Mouse (Mus musculus) thymus, postnatal 10 days (tissue): ENCODE results near the gene Tmem251.

Source experiments
- DNase-seq, 2 experiments: peaks; one replicate each; pipeline ENCODE4 v3.0.0; 2021; ENCODE audit warnings: low spot score in 2 of 2

Gene Tmem251

DNA sequence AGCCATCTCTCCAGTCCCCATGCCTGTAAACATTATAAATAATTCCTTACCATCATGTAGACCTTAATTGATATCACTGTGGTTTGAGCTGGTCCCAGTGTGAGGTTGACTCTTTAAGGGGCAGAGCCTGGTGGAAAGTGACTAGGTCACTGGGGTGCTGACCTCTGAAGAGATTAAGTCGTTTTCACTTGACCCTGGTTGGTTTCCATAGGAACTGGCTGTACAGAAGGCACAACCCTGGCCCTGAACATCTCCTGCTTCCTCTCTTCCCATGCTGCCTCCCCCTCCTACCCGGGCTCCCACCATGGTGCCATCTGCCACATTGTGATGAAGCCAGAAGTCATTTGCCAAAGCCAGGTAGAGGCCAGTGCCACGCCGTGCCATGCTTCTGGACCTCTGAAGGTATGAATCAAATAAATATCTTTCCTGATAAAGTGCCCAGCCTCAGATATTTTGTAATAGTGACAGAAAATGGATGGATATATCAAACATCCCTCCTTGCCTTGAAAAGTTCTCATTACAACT lies 32.6 kb upstream of the Tmem251 start:
- DNase-seq: no peak

DNA sequence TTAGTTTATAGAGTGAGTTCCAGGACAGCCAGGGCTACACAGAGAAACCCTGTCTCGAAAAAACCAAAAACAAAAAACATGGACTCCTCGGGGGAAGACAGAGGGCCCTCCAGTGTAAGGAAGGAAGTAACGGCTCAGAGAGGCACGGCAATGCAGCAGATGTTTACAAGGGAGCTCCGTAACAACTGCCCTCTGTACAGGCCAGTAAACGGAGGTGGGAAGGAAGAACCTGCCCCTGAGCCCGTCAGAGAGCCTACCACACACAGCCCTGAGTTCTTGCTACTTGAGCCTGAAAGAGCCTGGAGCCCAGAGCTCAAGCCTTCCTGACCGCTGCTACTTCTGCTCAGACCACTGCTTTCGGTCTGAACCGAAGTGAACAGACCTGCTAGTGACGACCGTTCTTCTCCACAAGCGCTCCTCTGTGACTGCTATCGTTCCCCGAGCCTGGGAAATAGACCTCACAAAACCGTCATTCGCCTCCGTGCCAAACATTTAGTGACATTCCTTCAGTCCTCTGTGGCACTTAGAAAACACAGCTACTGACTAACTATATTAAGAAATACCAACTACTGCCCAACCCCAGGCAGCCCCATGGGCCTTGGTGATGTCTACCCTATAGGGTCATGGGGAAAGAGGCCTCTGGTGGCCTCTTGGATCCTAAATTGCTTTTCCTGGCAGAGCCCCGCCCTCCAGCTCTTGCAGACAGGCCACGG lies 30.3 kb upstream of the Tmem251 start:
- DNase-seq: no peak

DNA sequence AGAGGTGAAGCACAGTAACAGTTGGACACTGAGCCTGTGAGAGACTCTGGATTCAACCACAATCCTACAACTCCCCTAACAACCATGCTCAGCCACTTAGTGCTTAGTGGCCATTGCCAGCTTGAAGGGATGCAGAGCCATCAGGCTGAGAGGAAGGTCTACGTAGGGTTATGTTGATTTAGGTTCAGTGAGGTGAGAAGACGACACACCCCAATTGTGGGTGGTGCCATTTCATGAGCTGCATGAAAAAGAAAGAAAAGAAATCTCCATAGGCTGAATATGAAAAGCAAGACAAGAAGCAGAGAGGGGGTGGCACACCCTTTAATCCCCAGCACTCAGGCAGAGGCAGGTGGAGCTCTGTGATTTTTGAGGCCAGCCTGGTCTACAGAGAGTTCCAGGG lies 29.4 kb upstream of the Tmem251 start:
- no peak for DNase-seq

DNA sequence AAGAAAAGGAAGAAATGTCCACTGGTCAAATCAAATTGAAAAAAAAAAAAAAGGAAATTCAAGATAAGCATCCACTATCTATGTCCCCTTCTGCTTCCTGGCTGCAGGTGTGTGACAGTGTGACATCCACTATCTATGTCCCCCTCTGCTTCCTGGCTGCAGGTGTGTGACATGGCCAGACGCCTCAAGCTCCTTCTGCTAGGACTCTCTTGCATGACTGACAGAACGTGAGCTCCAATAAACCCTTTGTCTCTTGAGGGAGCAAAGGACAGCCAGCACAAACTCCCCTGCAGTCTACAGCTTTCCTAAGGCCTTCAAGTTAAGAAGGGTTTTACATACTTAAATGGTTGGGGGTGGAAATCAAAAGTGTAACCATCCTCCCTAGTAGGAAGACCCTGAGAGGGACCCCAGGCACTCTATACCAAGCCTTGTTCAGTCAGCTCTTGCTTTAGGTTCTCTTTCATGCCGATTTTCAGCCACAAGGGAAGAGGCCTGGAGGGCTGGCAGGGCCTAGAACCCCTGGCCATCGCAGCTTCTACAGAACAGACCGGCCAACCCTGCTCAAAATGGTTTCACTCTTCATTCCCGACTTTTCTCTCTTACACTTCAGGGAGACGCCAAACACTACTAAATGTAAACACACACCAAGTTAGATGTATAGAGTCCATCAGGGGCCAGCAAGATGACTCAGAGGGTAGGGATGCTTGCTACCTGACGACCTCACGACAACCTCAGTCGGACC lies 28.7 kb upstream of the Tmem251 start:
- no peak for DNase-seq

DNA sequence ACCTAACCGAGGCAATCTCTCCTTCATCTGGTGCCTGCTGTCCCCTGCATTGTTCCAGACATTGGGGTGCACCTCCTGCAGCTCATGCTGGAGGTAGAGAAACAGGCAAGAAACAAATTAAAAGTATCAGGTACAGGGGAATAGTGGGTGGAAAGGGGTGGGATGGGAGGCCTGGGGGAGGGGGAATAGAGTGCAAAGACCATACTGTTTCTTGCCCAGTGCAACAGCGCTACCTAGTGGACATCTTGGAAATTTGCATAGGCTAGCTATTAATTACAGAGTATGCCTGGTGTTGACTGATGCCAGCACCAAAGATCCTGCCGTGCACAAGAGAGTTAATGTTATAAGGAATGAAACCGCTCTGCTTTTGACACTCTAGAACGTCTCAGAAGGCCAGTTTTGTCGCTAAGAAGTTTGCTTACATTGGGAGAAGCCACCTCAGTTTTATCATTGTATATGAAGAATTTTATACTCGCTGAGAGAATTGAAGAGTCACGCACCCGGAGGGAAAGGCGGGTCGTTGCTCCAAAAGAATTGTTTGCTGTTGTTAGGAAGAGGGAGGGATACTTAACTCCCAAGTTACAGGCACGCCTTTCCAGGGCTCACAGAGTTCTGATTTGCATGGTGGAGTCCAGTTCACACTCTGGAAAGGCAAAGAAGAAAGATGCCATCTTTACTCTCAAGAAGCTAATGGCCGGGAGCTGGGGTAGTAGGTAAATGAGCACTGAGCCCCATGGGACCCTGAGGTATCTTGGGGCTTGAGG lies 23.8 kb upstream of the Tmem251 start:
- DNase-seq: peak in 1 of 2 experiments; percentile 67

DNA sequence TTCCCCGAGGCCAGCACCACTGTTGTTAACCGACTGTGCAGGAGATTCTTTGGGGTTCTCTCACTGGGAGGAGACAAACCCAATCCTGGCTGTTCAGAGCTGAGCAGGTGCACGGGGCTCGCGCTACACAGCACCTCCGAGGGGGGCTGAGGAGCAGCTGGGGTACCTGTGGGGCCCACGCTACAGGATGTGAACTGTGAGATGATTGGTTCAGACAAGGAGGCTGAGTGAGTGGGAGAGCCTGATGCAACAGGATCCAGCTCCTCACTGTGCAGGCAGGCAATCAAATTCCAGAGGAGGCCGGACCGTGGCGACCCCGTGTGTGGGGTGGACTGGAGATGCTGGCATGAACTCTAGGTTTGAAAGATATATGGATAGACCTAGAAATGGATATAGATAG lies 21.1 kb upstream of the Tmem251 start:
- DNase-seq: peak; percentile 69 to 75

DNA sequence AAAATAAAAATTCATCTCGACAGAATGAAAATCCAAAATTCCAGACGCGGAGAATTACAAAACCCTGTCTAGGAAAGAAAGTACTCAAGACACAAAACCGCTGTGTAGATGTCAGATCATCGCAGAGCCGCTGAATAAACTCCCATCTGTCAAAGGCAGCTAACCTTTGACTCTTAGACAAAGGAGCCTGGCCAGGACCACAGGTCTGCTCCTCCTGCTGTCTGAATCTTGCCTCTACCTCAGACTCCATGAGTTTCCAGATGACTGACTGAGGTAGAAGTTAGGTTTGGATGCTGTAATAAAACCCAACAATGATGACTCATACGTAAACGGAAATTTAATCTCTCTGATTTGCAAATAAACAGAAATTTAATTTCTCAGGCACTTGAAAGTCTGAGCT lies 20.6 kb upstream of the Tmem251 start:
- no peak for DNase-seq

DNA sequence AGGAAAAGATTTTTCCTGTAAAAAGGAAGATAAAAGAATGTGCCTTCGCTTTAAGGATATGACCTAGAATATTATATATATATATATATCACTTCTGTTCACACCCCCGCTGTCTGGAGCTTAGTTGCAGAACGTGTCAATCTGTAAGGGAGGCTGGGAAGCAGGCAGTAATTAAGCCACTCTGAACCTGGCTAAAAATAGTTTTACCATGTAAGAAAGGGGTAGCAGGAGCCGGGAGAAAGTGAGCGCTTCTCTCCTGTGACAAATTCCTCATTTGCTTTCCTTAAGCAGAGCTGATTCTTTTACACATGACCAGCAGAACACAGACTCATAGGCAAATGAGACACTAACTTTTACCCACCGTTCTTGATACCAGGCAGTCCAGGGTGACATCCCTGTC lies 19.7 kb upstream of the Tmem251 start:
- DNase-seq: no peak

DNA sequence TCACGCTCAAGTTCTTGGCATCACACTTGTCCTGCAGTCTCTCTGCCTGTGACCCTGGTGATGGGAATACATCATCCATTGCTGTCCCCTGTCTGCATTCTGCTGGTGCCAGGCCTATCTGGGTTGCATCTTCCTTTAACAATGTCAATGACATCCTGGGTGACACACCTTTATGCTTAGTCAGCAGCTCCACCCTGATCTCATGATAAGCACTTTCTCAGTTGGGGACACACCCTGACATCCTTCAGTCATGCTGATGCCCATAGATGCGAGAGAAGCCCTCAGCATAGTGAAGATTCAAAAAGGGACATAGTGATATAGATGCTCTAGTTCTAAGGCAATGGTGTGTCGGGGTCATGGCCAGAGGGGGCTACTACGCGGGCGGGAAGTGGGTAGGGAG lies 18.4 kb upstream of the Tmem251 start:
- no peak for DNase-seq

DNA sequence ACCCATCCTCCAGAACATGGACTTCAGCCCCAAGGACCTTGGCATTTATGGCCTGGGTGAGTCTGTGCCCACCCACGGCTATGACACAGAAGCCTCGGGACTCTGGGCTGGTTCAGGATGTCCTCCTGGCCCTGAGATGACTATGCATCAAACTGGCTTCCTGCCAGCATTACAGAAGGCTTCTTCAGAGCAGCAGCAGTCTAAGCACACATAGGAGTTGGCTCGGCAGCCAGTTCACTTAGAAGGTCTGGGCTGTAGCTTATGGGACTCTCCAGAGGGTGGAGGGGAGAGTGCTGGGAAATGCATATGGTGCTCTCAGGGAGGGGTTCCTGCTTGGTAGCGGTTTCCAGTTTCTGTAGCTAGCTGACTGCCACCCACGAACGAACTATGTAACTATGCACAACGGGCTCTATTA lies 17.8 kb upstream of the Tmem251 start:
- no peak for DNase-seq

DNA sequence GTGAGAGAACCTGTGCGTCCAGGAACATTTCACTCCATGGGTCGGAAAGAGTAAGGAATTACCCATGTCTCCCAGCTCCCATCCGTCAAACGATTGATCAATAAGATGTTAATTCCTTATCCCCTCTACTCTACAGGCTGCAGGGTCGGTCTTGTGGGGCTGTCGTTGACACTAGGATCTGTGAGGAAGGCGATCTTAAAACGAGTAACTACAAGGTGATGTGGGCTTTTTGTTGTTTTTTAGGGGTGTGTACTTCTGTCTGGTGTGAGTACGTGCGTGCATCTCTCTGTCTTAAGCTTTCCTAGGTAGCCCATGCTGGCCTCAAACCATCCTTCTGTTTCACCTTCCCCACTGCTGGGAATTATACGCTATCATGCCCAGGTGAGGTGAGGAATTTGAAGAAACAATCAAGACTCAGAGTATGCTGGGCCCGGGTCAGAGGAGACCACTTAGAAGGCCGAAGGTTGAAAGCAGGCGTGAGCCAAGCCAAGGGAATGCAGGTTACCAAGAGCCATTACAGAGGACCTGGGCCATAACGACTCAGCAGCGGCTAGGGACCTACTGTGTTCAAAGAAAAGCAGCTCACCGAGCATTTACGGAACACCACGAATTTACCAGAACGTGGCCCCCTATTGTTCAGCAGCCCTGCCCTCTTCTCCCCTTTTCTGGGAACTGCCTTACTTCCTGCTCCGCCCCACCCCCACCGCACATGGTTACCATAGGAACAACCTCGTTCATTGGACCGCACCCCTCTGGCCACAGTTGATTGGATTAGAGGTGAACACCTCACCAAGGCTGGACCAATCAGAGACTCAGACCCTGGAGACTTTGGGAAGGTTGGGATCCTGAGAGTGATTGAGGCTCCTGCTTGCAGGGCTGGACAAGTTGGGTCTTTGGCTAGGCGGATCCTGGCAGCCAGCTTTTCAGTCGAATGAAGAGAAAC lies 13.4 kb upstream of the Tmem251 start:
- DNase-seq: peak; percentile 58 to 62

DNA sequence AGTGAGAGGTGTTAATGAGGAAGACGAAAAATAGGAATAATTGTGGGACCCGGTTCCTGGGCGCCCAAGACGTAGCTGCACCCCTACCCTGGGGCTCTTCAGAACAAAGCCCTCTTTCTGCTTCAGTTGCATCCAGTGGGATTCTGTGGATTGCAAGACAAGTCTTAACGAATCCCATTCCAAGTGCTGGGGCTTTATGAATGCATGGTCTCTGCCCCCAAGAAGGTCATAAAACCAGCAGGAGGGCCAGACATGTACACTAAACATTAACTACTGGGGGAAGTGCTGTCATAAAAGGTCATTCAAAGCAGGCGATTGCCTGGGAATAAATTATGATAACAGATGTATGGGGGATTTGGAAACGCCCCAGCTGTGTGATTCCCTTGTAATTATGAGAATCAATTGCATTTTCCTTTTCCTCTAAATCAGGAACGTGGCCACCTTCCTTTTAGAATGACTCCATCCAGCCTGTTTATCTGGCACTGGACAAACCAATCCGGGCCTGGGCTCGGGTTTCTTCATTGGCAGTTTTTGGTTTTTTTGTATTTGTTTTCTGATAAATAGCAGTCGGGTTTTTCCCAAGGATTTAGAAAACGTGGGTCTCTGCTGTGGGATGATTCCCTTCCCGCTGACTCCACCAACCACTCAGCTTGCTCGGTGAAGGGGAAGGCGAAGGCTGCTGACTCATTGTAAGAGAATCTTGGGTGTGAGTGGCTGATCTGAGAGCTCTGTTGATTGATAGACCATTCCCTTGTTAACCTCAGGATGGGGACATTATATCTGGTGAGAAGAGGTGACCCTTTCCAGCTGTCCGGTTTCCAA lies 12.6 kb upstream of the Tmem251 start:
- DNase-seq: no peak

DNA sequence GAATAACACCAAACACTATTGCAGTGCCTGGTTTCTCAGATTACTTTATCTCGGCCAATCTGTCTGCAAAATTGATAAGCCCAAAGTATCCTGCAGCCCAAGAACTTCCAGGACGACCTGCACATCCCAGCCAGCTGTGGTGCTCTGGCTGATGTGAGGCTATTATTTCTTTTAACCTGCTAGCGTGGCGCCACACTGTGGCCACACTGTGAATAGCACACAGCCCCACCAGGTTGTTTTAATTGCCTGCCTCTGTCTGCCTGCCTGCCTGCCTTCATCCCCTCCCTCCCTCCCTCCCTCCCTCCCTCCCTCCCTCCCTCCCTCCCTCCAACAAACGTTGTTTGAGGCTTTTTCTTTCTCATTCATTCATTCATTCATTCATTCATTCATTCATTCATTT lies 10.2 kb upstream of the Tmem251 start:
- DNase-seq: peak; percentile 33 to 73

DNA sequence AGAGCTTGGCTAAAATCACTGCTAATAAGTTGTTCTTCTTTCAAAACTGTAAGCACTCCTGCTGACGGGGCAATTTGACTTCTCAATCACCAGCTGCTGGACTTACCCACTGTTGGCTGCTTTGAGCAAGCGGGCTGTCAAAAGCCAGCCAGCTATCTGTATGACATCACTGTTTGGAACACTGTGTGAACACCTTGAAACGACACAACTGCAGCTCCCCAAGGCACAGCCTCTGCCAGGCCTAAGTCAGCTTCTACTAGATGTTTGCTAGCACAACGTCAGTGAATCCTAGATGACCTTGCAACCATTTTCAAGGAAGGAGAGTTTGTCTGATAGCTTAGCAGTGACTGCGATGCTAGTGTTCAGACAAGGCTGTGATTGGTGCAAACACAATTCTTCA lies 4.5 kb upstream of the Tmem251 start:
- no peak for DNase-seq

DNA sequence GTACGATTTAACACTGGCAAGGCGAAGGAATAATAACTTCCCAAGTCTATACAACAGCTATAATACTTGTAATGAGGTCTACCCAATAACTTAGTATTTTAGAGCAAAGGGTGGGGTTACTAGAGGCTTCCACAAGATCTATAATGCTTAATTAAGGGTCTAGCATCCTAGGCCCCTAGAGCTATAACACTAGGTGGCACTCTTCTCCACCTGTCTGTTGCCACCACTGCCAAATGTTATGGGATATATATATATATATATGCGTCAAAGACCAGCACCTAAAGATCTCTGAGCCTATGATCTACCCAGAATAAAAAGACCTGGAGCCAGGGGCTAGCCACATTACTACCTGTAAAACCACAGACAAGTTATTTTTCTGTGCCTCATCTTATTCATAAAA lies 3.3 kb upstream of the Tmem251 start:
- peak in 1 of 2 experiments; percentile 56 for DNase-seq

DNA sequence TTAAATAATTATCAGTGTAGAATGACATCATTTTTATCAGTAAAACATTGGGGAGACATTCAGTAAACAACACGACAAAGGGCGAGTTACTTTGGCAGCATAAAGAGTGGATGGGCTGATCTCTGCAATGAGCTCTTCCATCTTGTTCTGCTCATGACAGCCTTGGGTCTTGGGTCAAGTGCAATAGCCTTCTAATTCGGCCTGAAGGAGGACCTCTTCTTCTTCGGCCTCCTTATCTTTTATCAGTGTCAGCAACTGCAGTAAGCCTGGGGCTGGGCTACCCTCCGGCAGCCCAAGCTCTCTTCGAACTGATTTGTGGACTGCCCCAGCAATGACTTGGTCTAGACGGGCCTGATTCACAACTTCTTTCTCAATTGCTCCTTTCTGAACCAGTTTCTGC lies 1.5 kb upstream of the Tmem251 start:
- no peak for DNase-seq

DNA sequence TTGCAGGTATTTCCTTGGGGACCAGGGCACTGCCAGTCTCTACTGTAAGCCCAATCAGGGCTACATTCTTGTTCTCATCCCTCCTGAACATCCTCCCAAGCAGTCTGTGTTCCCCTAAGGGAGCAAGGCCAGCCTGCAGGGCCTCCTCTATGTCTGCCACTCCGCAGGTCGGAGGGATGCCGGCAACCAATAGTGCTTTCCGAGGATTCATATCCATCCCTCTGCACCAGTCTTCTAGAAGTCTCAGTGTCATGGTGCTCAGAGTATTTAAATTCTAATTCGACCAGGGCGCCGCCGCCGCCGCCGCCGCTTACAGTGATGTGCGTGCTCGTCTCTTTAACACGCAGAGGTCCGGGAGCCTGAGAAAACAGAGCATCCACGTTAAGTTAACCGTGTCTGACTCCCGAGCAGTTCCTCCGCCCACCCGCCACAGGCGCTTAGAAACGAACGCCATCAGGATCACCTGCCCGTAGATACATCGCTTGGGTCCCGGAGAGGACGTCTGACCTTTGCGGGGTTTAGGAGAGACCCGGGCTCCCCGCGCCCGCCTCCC lies 450 bp upstream of the Tmem251 start:
- DNase-seq: no peak

DNA sequence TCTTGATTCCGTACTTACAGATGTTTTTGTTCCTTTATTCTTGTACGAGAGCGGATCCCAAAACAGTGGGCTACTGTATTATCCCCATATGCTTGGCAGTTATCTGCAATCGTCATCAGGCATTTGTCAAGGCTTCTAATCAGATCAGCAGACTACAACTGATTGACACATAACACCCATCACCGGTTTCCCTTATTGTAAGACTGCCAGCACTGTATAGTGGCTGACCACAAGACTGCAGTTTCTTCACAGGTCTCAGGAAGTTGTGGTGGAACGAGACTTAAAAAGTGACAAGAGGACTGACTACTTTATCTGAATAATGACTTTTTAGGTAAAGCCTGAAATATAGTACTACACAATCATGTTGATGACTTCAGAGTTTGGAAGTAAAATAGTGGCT lies 1.3 kb downstream of the Tmem251 start:
- no peak for DNase-seq

DNA sequence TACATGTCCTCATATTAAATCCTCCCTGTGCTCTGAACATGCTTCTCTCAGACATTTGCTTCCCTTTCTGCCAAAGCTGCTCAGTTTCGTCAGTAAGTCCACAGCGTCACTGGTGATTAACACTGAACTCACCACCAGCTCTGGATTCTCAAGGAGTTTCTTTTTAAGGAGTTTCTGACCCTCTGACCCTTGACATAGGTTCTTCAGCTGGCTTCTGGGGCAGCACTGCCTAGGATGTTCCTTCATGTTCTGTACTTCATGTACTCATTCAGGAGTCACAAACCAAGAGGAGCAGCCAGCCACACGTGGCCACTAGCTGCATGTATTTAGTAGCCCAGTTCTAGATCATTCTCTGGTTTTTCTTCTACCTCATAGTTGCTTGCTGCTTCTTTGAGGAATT lies 4.7 kb downstream of the Tmem251 start:
- no peak for DNase-seq

DNA sequence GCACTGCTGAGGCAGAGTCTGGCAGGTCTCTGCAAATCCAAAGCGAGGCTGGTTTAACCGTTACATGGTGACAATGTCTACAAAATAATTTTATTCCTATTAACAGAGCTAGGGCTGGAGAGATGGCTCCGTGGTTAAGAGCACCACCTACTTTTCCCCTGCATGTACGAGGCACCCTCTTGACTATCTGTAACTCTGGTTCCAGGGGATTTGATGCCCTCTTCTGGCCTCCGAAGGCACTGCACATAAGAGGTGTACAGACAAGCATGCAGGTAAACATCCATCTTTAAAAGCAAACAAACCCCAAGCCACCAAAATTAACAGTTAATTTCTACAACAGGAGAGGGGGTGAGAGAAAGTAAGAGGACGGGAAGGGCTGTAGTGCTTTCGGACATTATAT lies 12.7 kb downstream of the Tmem251 start:
- peak; percentile 43 to 48 for DNase-seq
